Comparison of ENCODE assay signal across 16 mouse cellular contexts in genomic region chr6:64136275-64136674, GRCm38 (mm10).
DNase-seq lines count a peak whose midpoint lies in the region; ATAC-seq lines count a peak whose summit lies in the region.
"Had no signal": no experiment of that assay in that cellular context is flagged by ENCODE, and none has a peak within 500 bp of the region (broad histone marks: within the 10 kb centered on the region; RNA-seq: fewer than 3 reads in every experiment).

No protein-coding gene starts in this region.

- no peaks in the 10 kb centered on the region for H3K9me3 ChIP-seq in forebrain, embryonic 14.5 days (replicated peaks; ENCODE audit: control insufficient read depth, low read length)
- H3K9me3 ChIP-seq in forebrain, embryonic 12.5 days: no peaks in the 10 kb centered on the region
- no peaks in the 10 kb centered on the region for H3K9me3 ChIP-seq in hindbrain, embryonic 15.5 days
- no peaks in the 10 kb centered on the region for H3K9me3 ChIP-seq in hindbrain, embryonic 10.5 days
- no peaks in the 10 kb centered on the region for H3K9me3 ChIP-seq in midbrain, embryonic 13.5 days
- H3K9me3 ChIP-seq: embryonic facial prominence, embryonic 10.5 days; heart, embryonic 10.5 days had no signal

- H3K4me2 ChIP-seq in forebrain, embryonic 14.5 days (ENCODE audit: low read length): no peak overlapping the region
- no peak overlapping the region for H3K4me2 ChIP-seq in forebrain, embryonic 12.5 days
- no peak overlapping the region for H3K4me2 ChIP-seq in hindbrain, embryonic 15.5 days
- no peak overlapping the region for H3K4me2 ChIP-seq in midbrain, embryonic 13.5 days (replicated peaks)

- H3K4me3 ChIP-seq in forebrain, embryonic 14.5 days (ENCODE audit: low read depth, low read length): no peak overlapping the region
- H3K4me3 ChIP-seq in forebrain, embryonic 12.5 days (replicated peaks): no peak overlapping the region
- no peak overlapping the region for H3K4me3 ChIP-seq in hindbrain, embryonic 15.5 days
- H3K4me3 ChIP-seq in hindbrain, embryonic 10.5 days: no peak overlapping the region
- H3K4me3 ChIP-seq in midbrain, embryonic 13.5 days (replicated peaks): no peak overlapping the region
- H3K4me3 ChIP-seq: embryonic facial prominence, embryonic 10.5 days; heart, embryonic 10.5 days had no signal

- H3K27me3 ChIP-seq in forebrain, embryonic 14.5 days (replicated peaks; ENCODE audit: control insufficient read depth, insufficient read depth, low read length): no peaks in the 10 kb centered on the region
- H3K27me3 ChIP-seq in forebrain, embryonic 12.5 days: no peaks in the 10 kb centered on the region
- H3K27me3 ChIP-seq in hindbrain, embryonic 15.5 days: no peaks in the 10 kb centered on the region
- no peaks in the 10 kb centered on the region for H3K27me3 ChIP-seq in hindbrain, embryonic 10.5 days (ENCODE audit: insufficient read depth, poor library complexity, severe bottlenecking)
- H3K27me3 ChIP-seq in midbrain, embryonic 13.5 days: no peaks in the 10 kb centered on the region

- peak; percentile 11 for DNase-seq in forebrain, embryonic 14.5 days (ENCODE audit: low spot score)
- DNase-seq in hindbrain, embryonic 10.5 days (ENCODE audit: low spot score): no peak
- DNase-seq in heart, postnatal 25 days (ENCODE audit: low spot score): no peak
- no peak for DNase-seq in adrenal gland, adult 2 months
- DNase-seq: adrenal gland, postnatal 14 days; cerebellum, adult 2 months; cerebellum, postnatal 10 days; gastrocnemius, postnatal 10 days; heart, adult 18-20 months; heart, postnatal 10 days had no signal

- no peak overlapping the region for H3K27ac ChIP-seq in forebrain, embryonic 14.5 days (ENCODE audit: low read depth, low read length)
- H3K27ac ChIP-seq in forebrain, embryonic 12.5 days: no peak overlapping the region
- H3K27ac ChIP-seq in hindbrain, embryonic 15.5 days (replicated peaks): peak overlapping the region; percentile 40
- no peak overlapping the region for H3K27ac ChIP-seq in hindbrain, embryonic 10.5 days
- H3K27ac ChIP-seq in midbrain, embryonic 13.5 days: peak overlapping the region; percentile 1; the same call in 1 of the 2 replicates
- H3K27ac ChIP-seq: embryonic facial prominence, embryonic 10.5 days; heart, embryonic 10.5 days had no signal

- 55% methylated on average over 9 of the region's 9 CpGs for WGBS in forebrain, embryonic 14.5 days
- WGBS in forebrain, embryonic 12.5 days: 54% methylated on average over 9 of the region's 9 CpGs
- WGBS in hindbrain, embryonic 15.5 days: 71% methylated on average over 9 of the region's 9 CpGs
- WGBS in hindbrain, embryonic 10.5 days: 88% methylated on average over 9 of the region's 9 CpGs
- WGBS in midbrain, embryonic 13.5 days: 59% methylated on average over 9 of the region's 9 CpGs

- ATAC-seq in forebrain, embryonic 14.5 days: no peak
- ATAC-seq in forebrain, embryonic 12.5 days (ENCODE audit: low FRiP score): no peak
- ATAC-seq in hindbrain, embryonic 15.5 days (ENCODE audit: low FRiP score, low read depth): peak; percentile 48; the same call in 1 of the 2 replicates
- peak; percentile 67 for ATAC-seq in midbrain, embryonic 13.5 days
- ATAC-seq: intestine, embryonic 16.5 days had no signal

- no peaks in the 10 kb centered on the region for H3K4me1 ChIP-seq in forebrain, embryonic 14.5 days (ENCODE audit: control insufficient read depth, insufficient read depth, low read length)
- no peaks in the 10 kb centered on the region for H3K4me1 ChIP-seq in forebrain, embryonic 12.5 days
- H3K4me1 ChIP-seq in hindbrain, embryonic 15.5 days (replicated peaks): no peaks in the 10 kb centered on the region
- H3K4me1 ChIP-seq in hindbrain, embryonic 10.5 days (replicated peaks): no peaks in the 10 kb centered on the region
- H3K4me1 ChIP-seq in midbrain, embryonic 13.5 days (replicated peaks): no peaks in the 10 kb centered on the region
- H3K4me1 ChIP-seq: embryonic facial prominence, embryonic 10.5 days; heart, embryonic 10.5 days had no signal

- no peak overlapping the region for H3K9ac ChIP-seq in forebrain, embryonic 14.5 days (ENCODE audit: low read length)
- no peak overlapping the region for H3K9ac ChIP-seq in forebrain, embryonic 12.5 days
- H3K9ac ChIP-seq in hindbrain, embryonic 15.5 days: no peak overlapping the region
- H3K9ac ChIP-seq in midbrain, embryonic 13.5 days (replicated peaks): no peak overlapping the region

- H3K36me3 ChIP-seq in forebrain, embryonic 14.5 days (ENCODE audit: control insufficient read depth, insufficient read depth, low read length): no peaks in the 10 kb centered on the region
- H3K36me3 ChIP-seq in forebrain, embryonic 12.5 days (replicated peaks): no peaks in the 10 kb centered on the region
- no peaks in the 10 kb centered on the region for H3K36me3 ChIP-seq in hindbrain, embryonic 15.5 days
- no peaks in the 10 kb centered on the region for H3K36me3 ChIP-seq in hindbrain, embryonic 10.5 days
- no peaks in the 10 kb centered on the region for H3K36me3 ChIP-seq in midbrain, embryonic 13.5 days
- H3K36me3 ChIP-seq: embryonic facial prominence, embryonic 10.5 days; heart, embryonic 10.5 days had no signal

- intact Hi-C loops in heart, postnatal 25 days (cut with DNase I): no loop called here

Comparison
In these comparisons a context has a peak if more than half of its experiments do, and no peak if none do; other contexts are left out.
1. H3K27ac ChIP-seq: peak in hindbrain, embryonic 15.5 days (single experiment) and midbrain, embryonic 13.5 days (single experiment); none in forebrain, embryonic 14.5 days (single experiment), forebrain, embryonic 12.5 days (single experiment) and hindbrain, embryonic 10.5 days (single experiment).
2. ATAC-seq: peak in hindbrain, embryonic 15.5 days (single experiment) and midbrain, embryonic 13.5 days (single experiment); none in forebrain, embryonic 14.5 days (single experiment) and forebrain, embryonic 12.5 days (single experiment).